Mouse (Mus musculus) layer of hippocampus, adult 18-20 months (tissue): ENCODE results near the gene Stk16. TPM values are rescaled to one million over a fixed set of nuclear protein-coding genes. Genes with fewer than 3 reads are reported as not detected.
A peak's percentile ranks its signal among the peaks of the same experiment; 100 is the strongest.

Experiments used
- DNase-seq, 2 experiments: peaks; one replicate each; pipeline ENCODE4 v3.0.0; 2022; ENCODE audit warnings: low spot score in 2 of 2
- total RNA-seq, 2 experiments: library from RNA; stranded (reverse); gene quantifications; 2 replicates each; pipeline ENCODE4 v1.2.3; 2021

The Stk16 gene
- total RNA-seq, 2 experiments from 2014 or later, result 77.3 to 86.6 TPM

GRCm38 (mm10) chr1:75236117-75237050 lies 25.7 kb downstream of the Stk16 start, which contains the start of gene Dnajb2:
Gene Dnajb2 (plus strand): TSS chr1:75236406.
- peak; percentile 74 to 86 for DNase-seq

- DNase-seq, result peak in 1 of 2 experiments; percentile 71
Measured at GRCm38 (mm10) chr1:75239591-75239990, 29.0 kb downstream of the Stk16 start.

GRCm38 (mm10) chr1:75243411-75243810 lies 32.8 kb downstream of the Stk16 start:
- no peak for DNase-seq

GRCm38 (mm10) chr1:75244175-75244826 lies 33.7 kb downstream of the Stk16 start:
- DNase-seq, result no peak

GRCm38 (mm10) chr1:75244836-75245235 lies 34.2 kb downstream of the Stk16 start:
- DNase-seq, result peak; percentile 60 to 80

- no peak for DNase-seq
Measured at GRCm38 (mm10) chr1:75247071-75247930, 36.7 kb downstream of the Stk16 start.

GRCm38 (mm10) chr1:75248041-75248772 lies 37.6 kb downstream of the Stk16 start:
- peak in 1 of 2 experiments; percentile 63 for DNase-seq

- no peak for DNase-seq
Measured at GRCm38 (mm10) chr1:75250498-75250897, 39.9 kb downstream of the Stk16 start.

- peak in 1 of 2 experiments; percentile 70 for DNase-seq
Measured at GRCm38 (mm10) chr1:75251112-75251970, 40.7 kb downstream of the Stk16 start.

- DNase-seq, result no peak
Measured at GRCm38 (mm10) chr1:75252308-75252707, 41.7 kb downstream of the Stk16 start.

- DNase-seq, result no peak
Measured at GRCm38 (mm10) chr1:75253029-75253428, 42.4 kb downstream of the Stk16 start.

GRCm38 (mm10) chr1:75253849-75254624 lies 43.4 kb downstream of the Stk16 start:
- DNase-seq, result peak; percentile 61 to 90

GRCm38 (mm10) chr1:75254625-75255013 lies 44.0 kb downstream of the Stk16 start:
- peak in 1 of 2 experiments; percentile 58 for DNase-seq

GRCm38 (mm10) chr1:75255516-75256046 lies 44.9 kb downstream of the Stk16 start:
- DNase-seq, result no peak

GRCm38 (mm10) chr1:75261278-75261677 lies 50.6 kb downstream of the Stk16 start:
- DNase-seq, result no peak

GRCm38 (mm10) chr1:75262969-75263951 lies 52.6 kb downstream of the Stk16 start:
- DNase-seq, result peak in 1 of 2 experiments; percentile 61
